Mouse (Mus musculus): ENCODE measurements at regions not wholly inside any gene's neighbourhood (a gene's known extent, or its start where the extent isn't known, plus 50 kb on each side); places are given as distances from the start of the nearest gene placed in this dataset.
A peak's percentile ranks its signal among the peaks of the same experiment; 100 is the strongest.

GRCm38 (mm10) chr3:143447005-143447709 lies 565.4 kb upstream of the Pkn2 start:
- no peak for ATAC-seq (ENCODE audit: low TSS enrichment)

- ATAC-seq (ENCODE audit: low TSS enrichment), result no peak
These were observed 535.6 kb upstream of the Pkn2 start for GRCm38 (mm10) chr3:143417401-143417800.

- ATAC-seq (ENCODE audit: low TSS enrichment), result no peak
These were observed 529.9 kb upstream of the Pkn2 start for GRCm38 (mm10) chr3:143411655-143412054.

DNA sequence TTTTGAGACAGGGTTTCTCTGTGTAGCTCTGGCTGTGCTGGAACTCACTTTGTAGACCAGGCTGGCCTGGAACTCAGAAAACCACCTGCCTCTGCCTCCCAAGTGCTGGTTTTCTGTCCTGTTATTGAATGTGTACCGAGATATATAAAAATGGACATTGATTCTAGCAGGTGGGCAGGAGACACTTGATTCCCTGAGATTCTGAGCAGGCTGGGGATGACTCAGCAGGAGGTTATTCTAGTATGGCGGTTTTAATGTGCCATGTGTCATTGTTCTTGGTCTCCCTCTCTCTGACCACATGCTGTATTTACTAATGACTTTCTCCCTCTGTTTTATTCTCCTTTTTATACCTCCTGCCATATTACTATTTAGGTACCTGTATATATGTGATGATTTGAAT lies 517.2 kb upstream of the Pkn2 start:
- ATAC-seq (ENCODE audit: low TSS enrichment), result no peak

DNA sequence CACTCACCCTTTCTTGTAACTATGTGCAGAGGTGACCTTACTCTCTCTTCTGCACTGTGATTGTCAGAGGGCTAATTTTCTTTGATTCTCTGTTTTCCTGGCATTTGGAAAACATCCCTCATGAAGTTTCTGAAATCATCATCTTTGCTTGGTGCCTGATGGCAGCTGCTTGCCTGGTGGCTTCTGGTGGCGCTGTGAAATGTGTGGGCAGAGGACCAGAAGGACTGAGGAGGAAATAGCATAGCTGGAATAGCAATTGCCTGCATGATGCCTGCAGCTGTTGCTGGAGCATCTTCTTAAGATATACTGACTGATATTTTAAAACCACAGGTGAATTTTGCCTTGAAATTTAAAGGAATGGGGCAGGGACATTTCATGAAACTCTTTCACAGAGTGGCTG lies 502.6 kb upstream of the Pkn2 start:
- ATAC-seq (ENCODE audit: low TSS enrichment), result peak; percentile 95

GRCm38 (mm10) chr3:143379193-143379592 lies 497.4 kb upstream of the Pkn2 start:
- ATAC-seq (ENCODE audit: low TSS enrichment), result peak; percentile 80

DNA sequence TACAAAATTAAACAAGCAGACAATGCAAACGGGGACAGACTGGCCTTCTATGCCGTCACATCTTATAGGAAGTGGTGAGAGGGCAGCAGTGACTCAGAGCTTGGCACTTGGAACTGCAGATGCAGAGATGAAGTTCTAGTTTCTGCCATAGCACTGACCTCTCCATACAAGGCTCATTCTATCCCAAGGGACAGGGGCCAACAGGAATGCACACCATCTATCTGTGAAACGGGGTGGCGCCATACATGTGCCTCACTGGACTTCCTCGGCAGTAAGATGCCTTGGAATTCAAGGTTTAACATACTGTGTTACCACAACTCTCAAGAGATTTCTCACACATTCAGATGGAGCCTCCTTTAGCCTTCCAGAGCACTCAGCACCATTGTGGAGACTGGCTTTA lies 495.6 kb upstream of the Pkn2 start:
- ATAC-seq (ENCODE audit: low TSS enrichment), result no peak

GRCm38 (mm10) chr3:143375527-143376061 lies 493.8 kb upstream of the Pkn2 start:
- ATAC-seq (ENCODE audit: low TSS enrichment), result peak; percentile 34

GRCm38 (mm10) chr3:143373501-143373900 lies 491.7 kb upstream of the Pkn2 start:
- ATAC-seq (ENCODE audit: low TSS enrichment), result no peak

GRCm38 (mm10) chr3:143369002-143369401 lies 487.2 kb upstream of the Pkn2 start:
- no peak for ATAC-seq (ENCODE audit: low TSS enrichment)

GRCm38 (mm10) chr3:143340032-143340431 lies 458.2 kb upstream of the Pkn2 start:
- no peak for ATAC-seq (ENCODE audit: low TSS enrichment)

DNA sequence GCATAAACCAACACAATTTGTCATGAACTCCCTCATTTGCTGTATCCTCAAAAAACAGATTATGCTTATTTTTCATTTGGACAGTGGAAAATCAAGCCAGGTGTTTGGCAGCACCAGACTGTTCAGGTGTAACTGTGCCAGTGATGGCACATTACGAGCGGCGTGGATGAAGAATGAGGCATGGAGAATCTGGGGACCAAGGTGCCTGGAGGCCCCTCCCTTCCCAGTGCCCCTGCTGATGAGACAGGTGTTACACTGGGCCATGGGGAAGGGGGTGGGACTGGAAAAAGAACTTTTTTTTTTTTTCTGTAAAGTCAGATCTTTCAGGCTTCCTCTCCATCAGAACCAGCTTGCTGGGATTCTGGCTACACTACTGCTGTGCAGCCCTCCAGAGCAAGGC lies 451.5 kb upstream of the Pkn2 start:
- ATAC-seq (ENCODE audit: low TSS enrichment), result no peak

DNA sequence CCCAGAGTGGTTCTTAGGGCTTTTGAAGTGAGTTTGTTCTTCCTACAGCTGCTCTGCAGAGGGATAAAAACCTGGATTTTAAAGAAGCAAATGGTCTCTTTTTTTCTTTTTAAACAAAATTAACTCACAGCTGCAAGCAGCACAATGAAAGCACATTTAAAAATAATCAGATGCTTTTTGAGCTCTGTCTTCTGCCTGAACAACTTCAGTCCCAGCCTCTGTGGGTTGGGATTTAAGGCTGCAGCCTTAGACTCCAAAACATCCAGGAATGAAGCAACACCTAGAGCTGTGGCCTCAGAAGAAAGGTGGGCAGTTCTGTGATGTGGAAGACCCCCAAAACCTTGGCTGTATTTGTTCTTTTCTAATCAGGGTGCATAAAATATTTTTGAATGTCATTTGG lies 446.7 kb upstream of the Pkn2 start:
- peak; percentile 86 for ATAC-seq (ENCODE audit: low TSS enrichment)

- no peak for ATAC-seq (ENCODE audit: low TSS enrichment)
These were observed 445.8 kb upstream of the Pkn2 start for GRCm38 (mm10) chr3:143327652-143328051.

GRCm38 (mm10) chr3:143316457-143316856 lies 434.7 kb upstream of the Pkn2 start:
- ATAC-seq (ENCODE audit: low TSS enrichment), result peak; percentile 88

- ATAC-seq (ENCODE audit: low TSS enrichment), result peak; percentile 66
These were observed 410.0 kb upstream of the Pkn2 start for GRCm38 (mm10) chr3:143291793-143292192.

DNA sequence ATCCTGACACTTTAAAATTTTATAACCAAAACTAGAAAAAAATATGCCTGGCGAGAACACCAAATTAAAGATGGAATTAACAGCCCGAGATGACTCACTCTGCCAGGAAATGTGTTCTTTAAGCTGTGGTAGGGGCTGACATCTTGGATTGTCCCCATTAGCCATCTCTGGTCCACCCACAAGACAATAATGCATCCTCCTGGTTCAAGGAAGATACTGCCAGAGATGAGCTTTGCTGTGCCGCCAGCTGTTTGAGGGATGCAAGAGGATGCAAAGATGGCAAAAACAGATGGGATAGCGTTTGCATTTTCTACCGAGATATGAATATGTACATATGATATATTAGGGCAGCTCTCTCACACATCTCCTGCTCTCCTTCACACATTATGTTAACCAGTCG lies 382.3 kb upstream of the Pkn2 start:
- peak; percentile 81 for ATAC-seq (ENCODE audit: low TSS enrichment)

- ATAC-seq (ENCODE audit: low TSS enrichment), result no peak
These were observed 370.8 kb upstream of the Pkn2 start for GRCm38 (mm10) chr3:143252643-143253042.

GRCm38 (mm10) chr3:143252008-143252407 lies 370.2 kb upstream of the Pkn2 start:
- ATAC-seq (ENCODE audit: low TSS enrichment), result no peak

DNA sequence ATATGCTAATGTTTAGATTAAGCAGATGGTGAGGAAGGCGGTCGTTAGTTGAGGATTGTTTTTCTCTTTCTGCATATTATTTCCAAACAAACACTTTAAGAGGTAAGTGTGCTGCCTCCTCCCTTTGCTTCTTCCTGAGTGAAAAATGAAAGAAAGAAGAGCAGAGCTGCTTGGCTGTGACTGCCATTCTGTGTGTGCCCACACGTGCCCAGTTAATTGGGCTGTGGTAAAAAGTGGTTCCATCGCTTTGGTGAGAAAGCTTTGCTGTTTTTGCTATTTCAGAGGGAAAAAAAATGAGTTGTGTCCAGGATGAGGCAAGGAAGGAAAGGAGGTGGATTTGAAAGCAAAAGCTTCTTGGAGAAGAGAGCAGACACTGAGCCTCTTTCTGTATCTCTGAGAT lies 360.9 kb upstream of the Pkn2 start:
- peak; percentile 47 for ATAC-seq (ENCODE audit: low TSS enrichment)

DNA sequence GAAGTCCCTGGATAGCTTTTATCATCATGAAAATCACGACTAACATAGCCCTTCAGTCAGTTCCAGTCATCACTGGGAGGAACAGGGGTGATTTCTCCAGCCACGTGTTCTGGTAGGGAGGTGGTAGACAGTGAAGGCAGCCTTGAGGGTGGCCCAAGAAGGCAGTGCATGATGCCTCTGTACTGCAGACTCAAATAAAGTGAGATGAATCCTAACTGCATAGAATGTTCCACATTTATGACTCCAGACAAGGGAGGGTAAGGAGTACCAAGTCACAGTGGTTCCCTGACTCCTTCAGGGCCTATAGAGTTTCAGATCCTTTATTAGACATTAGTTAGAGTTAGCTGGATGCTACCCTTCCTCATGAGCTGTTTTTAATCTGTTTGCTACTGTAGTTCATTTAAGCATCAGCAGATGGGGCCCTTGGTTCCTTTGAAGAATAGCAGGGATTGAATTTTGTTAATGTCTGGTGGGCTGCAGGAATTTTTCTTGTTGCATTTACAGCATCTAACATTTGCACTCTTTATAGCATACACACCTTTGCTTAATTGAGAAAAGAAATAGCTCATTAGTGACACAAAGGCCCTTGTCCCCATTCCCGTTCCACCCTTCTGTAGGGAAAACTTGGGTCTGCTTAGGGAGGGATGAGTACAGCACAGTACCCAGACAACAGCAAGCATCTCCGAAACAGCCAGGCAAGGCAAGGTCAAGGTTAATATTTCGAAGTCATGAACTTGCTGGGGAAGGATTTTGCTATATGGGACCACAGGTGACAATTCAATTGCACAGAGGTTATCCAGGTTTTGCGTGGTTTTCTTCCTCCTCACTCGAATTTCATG lies 359.0 kb upstream of the Pkn2 start:
- ATAC-seq (ENCODE audit: low TSS enrichment), result peak; percentile 62; the same call in 1 of the 2 replicates

GRCm38 (mm10) chr3:143238546-143238945 lies 356.7 kb upstream of the Pkn2 start:
- ATAC-seq (ENCODE audit: low TSS enrichment), result peak; percentile 74
